Comparison of ENCODE assay signal across 9 mouse cellular contexts in genomic region chr11:51470383-51471144, GRCm38 (mm10).
A peak's percentile ranks its signal among the peaks of the same experiment; 100 is the strongest.
DNase-seq lines count a peak whose midpoint lies in the region; ATAC-seq lines count a peak whose summit lies in the region.
"Had no signal": no experiment of that assay in that cellular context is flagged by ENCODE, and none has a peak within 500 bp of the region (broad histone marks: within the 10 kb centered on the region; RNA-seq: fewer than 3 reads in every experiment).

No protein-coding gene starts in this region.

- H3K36me3 ChIP-seq in kidney, embryonic 15.5 days = no peaks in the 10 kb centered on the region
- no peaks in the 10 kb centered on the region for H3K36me3 ChIP-seq in embryonic facial prominence, embryonic 11.5 days (replicated peaks; ENCODE audit: control insufficient read depth, insufficient read depth, low read depth, low read length)
- no peaks in the 10 kb centered on the region for H3K36me3 ChIP-seq in intestine, embryonic 14.5 days (ENCODE audit: control insufficient read depth, insufficient read depth, low read length)
- no peaks in the 10 kb centered on the region for H3K36me3 ChIP-seq in neural tube, embryonic 14.5 days (ENCODE audit: control insufficient read depth, insufficient read depth, low read length)

- peaks cover 44% of the 10 kb centered on the region for H3K27me3 ChIP-seq in kidney, embryonic 15.5 days
- H3K27me3 ChIP-seq in embryonic facial prominence, embryonic 11.5 days (ENCODE audit: control insufficient read depth, insufficient read depth, low read length) = no peaks in the 10 kb centered on the region
- H3K27me3 ChIP-seq in intestine, embryonic 14.5 days (replicated peaks; ENCODE audit: control insufficient read depth, insufficient read depth, low read length) = no peaks in the 10 kb centered on the region
- no peaks in the 10 kb centered on the region for H3K27me3 ChIP-seq in neural tube, embryonic 14.5 days (ENCODE audit: control insufficient read depth, insufficient read depth, low read length)

- H3K4me1 ChIP-seq in kidney, embryonic 15.5 days = peaks cover 47% of the 10 kb centered on the region
- peaks cover 14% of the 10 kb centered on the region for H3K4me1 ChIP-seq in embryonic facial prominence, embryonic 11.5 days (ENCODE audit: control insufficient read depth, insufficient read depth, low read length)
- H3K4me1 ChIP-seq in intestine, embryonic 14.5 days (replicated peaks; ENCODE audit: control insufficient read depth, insufficient read depth, low read length) = peaks cover 44% of the 10 kb centered on the region
- peaks cover 10% of the 10 kb centered on the region; the same call in 1 of the 2 replicates for H3K4me1 ChIP-seq in neural tube, embryonic 14.5 days (ENCODE audit: control insufficient read depth, insufficient read depth, low read length)

- no peaks in the 10 kb centered on the region for H3K9me3 ChIP-seq in kidney, embryonic 15.5 days (replicated peaks)
- no peaks in the 10 kb centered on the region for H3K9me3 ChIP-seq in embryonic facial prominence, embryonic 11.5 days (replicated peaks; ENCODE audit: control insufficient read depth, low read length)
- no peaks in the 10 kb centered on the region for H3K9me3 ChIP-seq in intestine, embryonic 14.5 days (ENCODE audit: control insufficient read depth, low read length)
- no peaks in the 10 kb centered on the region for H3K9me3 ChIP-seq in neural tube, embryonic 14.5 days (ENCODE audit: control insufficient read depth, low read length)

- 0 out of 2 replicates have a peak overlapping the region, but pooled peaks have one; percentile 18 for H3K4me3 ChIP-seq in kidney, embryonic 15.5 days (replicated peaks)
- H3K4me3 ChIP-seq in embryonic facial prominence, embryonic 11.5 days (ENCODE audit: low read depth, low read length) = no peak overlapping the region
- no peak overlapping the region for H3K4me3 ChIP-seq in intestine, embryonic 14.5 days (ENCODE audit: low read depth, low read length)
- no peak overlapping the region for H3K4me3 ChIP-seq in neural tube, embryonic 14.5 days (ENCODE audit: low read depth, low read length)

- H3K4me2 ChIP-seq in kidney, embryonic 15.5 days = peak overlapping the region; percentile 49
- no peak overlapping the region for H3K4me2 ChIP-seq in embryonic facial prominence, embryonic 11.5 days (ENCODE audit: low read depth, low read length)
- H3K4me2 ChIP-seq in intestine, embryonic 14.5 days (ENCODE audit: low read length) = peak overlapping the region; percentile 4
- H3K4me2 ChIP-seq in neural tube, embryonic 14.5 days (ENCODE audit: low read depth, low read length) = peak overlapping the region; percentile 9; the same call in 1 of the 2 replicates

- 10% methylated on average over 17 of the region's 17 CpGs for WGBS in kidney, embryonic 15.5 days
- 16% methylated on average over 17 of the region's 17 CpGs for WGBS in embryonic facial prominence, embryonic 11.5 days
- WGBS in intestine, embryonic 14.5 days = 23% methylated on average over 17 of the region's 17 CpGs
- 18% methylated on average over 17 of the region's 17 CpGs for WGBS in neural tube, embryonic 14.5 days

- ATAC-seq in kidney, embryonic 15.5 days (replicated peaks; ENCODE audit: low FRiP score) = peak; percentile 40
- ATAC-seq in embryonic facial prominence, embryonic 11.5 days (replicated peaks; ENCODE audit: insufficient number of reproducible peaks, low FRiP score, low TSS enrichment, low read depth) = no peak
- ATAC-seq in intestine, embryonic 14.5 days (replicated peaks; ENCODE audit: low FRiP score, low TSS enrichment, low read depth) = peak; percentile 36; the same call in 1 of the 2 replicates
- ATAC-seq in neural tube, embryonic 14.5 days (ENCODE audit: low read depth) = peak; percentile 72; the same call in 1 of the 2 replicates
- ATAC-seq in frontal cortex, adult (ENCODE audit: low TSS enrichment) = no peak
- no peak for ATAC-seq in CD4-positive, CD25-positive, alpha-beta regulatory T cell, adult 4 months

- H3K27ac ChIP-seq in kidney, embryonic 15.5 days = peak overlapping the region; percentile 66
- no peak overlapping the region for H3K27ac ChIP-seq in embryonic facial prominence, embryonic 11.5 days (replicated peaks; ENCODE audit: low read depth, low read length)
- H3K27ac ChIP-seq in intestine, embryonic 14.5 days (ENCODE audit: low read depth) = peak overlapping the region; percentile 3; the same call in 1 of the 2 replicates
- no peak overlapping the region for H3K27ac ChIP-seq in neural tube, embryonic 14.5 days (ENCODE audit: low read depth, low read length)

- no peak for DNase-seq in kidney, adult 8-10 months
- peak; percentile 39 for DNase-seq in embryonic facial prominence, embryonic 11.5 days (ENCODE audit: low spot score)
- peak; percentile 66 for DNase-seq in intestine, embryonic 14.5 days (ENCODE audit: low spot score)
- DNase-seq in right cerebral cortex, adult 2 months (ENCODE audit: low spot score in 2 of 2) = no peak
- DNase-seq: layer of hippocampus, postnatal 36 days had no signal

- H3K9ac ChIP-seq in kidney, embryonic 15.5 days = no peak overlapping the region
- no peak overlapping the region for H3K9ac ChIP-seq in embryonic facial prominence, embryonic 11.5 days (replicated peaks; ENCODE audit: low read length)
- no peak overlapping the region for H3K9ac ChIP-seq in intestine, embryonic 14.5 days (ENCODE audit: low read length)
- H3K9ac ChIP-seq in neural tube, embryonic 14.5 days (replicated peaks; ENCODE audit: low read depth, low read length) = no peak overlapping the region; the same call in 1 of the 2 replicates

Comparison
In these comparisons a context has a peak if more than half of its experiments do, and no peak if none do; other contexts are left out.
1. ATAC-seq: peak in kidney, embryonic 15.5 days (single experiment), intestine, embryonic 14.5 days (single experiment) and neural tube, embryonic 14.5 days (single experiment); none in embryonic facial prominence, embryonic 11.5 days (single experiment), frontal cortex, adult (single experiment) and CD4-positive, CD25-positive, alpha-beta regulatory T cell, adult 4 months (single experiment).
2. H3K27ac ChIP-seq: peak in kidney, embryonic 15.5 days (single experiment) and intestine, embryonic 14.5 days (single experiment); none in embryonic facial prominence, embryonic 11.5 days (single experiment) and neural tube, embryonic 14.5 days (single experiment).
3. DNase-seq: peak in embryonic facial prominence, embryonic 11.5 days (single experiment) and intestine, embryonic 14.5 days (single experiment); none in kidney, adult 8-10 months (0 of 2) and right cerebral cortex, adult 2 months (0 of 2).